Mouse (Mus musculus) urinary bladder, postnatal 36 days (tissue): ENCODE data around the gene Wnt9b.
"Not testable (repeated sequence)": the region's sequence is repeated elsewhere in the genome, so short reads cannot be mapped to it uniquely, and the experiment has no call there.

ENCODE experiments used
- DNase-seq, 2 experiments: peaks; one replicate each; pipeline ENCODE4 v3.0.0; 2022; ENCODE audit warnings: low spot score in 2 of 2, mixed read lengths in 1 of 2

The Wnt9b gene

DNA sequence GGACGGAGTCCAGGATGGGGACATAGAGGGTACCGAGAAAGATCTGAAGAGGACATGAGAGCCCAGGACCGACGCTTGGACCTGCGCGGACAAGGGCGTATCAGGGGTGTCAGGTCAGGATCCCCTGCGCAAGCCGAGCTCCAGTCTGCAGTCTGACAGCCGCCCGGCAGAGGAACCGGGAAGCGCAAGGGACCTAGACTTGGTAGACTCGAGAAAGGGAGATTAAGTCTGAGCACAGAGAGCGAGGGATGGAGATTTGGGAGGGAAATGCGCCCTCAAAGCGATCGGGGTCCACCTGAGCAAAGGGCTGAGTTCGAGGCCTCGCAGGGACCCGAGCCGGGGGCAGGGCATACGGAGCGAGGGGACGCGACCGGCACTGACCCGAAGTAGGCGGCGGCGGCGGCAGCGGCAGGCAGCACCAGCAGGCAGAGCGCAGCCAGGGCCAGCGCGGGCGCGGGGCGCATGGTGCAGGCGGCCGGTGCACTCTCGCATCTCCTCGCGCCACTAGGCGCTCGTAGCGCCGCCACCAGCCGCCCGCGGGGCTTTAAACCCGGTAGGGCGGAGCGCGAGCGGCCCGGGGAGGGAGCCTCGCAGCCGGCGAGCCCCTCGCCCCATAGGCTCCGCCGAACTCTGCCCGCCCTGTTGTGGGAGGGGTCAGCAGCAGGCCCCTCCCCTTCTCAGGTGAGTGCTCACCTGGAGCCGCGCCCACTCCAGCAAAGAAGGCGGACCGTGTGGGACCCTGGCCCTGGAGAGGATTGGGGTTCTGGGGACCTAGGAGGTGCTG, at the start of gene Wnt9b:
Gene Wnt9b, minus strand, starts transcription at position 516 of the 784 bp plus-strand sequence.
- peak; percentile 4 to 18 for DNase-seq

GRCm38 (mm10) chr11:103789951-103790350, 40.3 kb upstream of the Wnt9b start:
- no peak for DNase-seq

- no peak for DNase-seq
Measured at GRCm38 (mm10) chr11:103780152-103780551, 30.5 kb upstream of the Wnt9b start.

DNA sequence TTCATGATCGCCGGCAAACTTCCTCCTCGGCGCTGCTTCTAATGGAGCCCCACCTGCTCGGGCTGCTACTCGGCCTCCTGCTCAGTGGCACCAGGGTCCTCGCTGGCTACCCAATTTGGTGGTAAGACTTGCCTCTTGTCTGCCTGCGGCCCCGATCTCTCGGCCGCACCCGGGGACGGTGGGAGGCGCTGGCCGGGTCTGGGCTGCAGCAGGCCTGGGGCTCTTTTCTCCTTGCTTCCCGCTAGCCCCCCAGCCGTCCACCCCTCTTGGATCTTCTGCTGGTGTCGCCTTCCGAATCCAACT, 24.6 kb upstream of the Wnt9b start:
- no peak for DNase-seq

- no peak for DNase-seq
Measured at GRCm38 (mm10) chr11:103773387-103774227, 24.0 kb upstream of the Wnt9b start, which contains the start of gene Wnt3. Gene Wnt3, plus strand, starts transcription at chr11:103774150.

DNA sequence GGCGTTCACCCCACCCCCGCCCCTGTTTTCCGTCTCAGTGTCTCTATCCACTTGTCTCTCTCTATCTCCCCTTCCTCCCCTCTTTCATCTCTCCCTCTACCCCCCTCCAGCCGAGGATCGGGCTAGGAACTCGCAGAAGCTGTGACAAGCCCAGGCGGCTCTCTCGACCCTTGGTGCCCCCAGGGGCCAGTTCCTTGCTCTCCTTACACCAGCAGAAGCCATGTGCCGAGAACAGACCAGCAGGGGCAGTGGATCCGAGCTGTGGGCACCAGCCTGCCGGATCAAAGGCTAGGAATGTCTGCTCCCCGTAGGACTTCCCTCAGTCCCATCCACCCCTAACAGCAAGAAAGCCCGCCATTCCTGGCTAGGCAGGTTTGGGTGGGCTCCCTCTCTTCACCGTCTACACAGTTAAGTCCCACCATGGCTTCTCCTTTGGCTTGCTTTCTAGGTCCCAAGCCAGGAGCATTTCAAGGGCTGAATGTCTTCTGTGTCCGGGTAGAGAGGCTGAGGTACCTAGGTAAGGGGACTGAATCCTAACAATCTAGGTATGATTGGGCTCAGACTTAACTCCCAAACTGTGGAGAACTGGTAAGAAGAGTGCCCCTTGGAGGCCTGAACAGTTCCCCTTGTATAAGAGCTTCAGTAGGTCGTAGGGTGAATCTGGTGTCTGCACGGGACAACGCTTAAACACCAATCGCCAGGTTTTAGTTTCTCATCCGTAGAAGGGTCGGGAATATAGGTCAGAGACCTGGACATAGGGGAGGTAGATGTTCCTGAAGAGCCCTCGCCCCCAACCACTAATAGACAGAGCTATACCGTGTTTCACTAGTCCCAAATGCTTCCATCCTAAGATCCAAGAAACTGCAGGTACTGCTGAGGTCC, 23.1 kb upstream of the Wnt9b start:
- DNase-seq = no peak

- no peak for DNase-seq
Measured at GRCm38 (mm10) chr11:103771160-103771817, 21.7 kb upstream of the Wnt9b start.

DNA sequence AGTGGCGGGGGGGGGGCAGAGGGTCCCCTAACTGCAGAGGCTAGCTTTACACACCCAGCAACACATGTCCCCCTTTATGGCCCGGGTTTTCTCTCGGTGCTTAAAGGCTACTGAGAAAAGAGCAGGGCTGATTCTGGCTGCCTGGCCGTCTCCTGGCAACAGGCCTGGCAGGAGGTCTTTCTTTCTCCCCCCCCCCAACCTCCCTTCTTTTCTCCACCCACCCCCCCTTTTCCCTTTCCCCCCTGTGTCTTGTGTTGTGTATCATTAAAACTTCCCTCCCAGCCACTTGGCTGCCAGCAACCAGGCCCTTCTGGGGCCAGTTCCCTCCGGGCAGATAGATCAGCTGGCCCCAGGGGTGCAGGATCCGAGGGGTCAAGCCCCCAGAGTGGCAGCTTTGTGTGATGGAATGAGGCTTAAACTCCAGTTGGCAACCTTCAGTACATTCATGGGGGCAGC, 16.0 kb upstream of the Wnt9b start:
- no peak for DNase-seq

GRCm38 (mm10) chr11:103764601-103765000, 15.0 kb upstream of the Wnt9b start:
- no peak for DNase-seq

DNA sequence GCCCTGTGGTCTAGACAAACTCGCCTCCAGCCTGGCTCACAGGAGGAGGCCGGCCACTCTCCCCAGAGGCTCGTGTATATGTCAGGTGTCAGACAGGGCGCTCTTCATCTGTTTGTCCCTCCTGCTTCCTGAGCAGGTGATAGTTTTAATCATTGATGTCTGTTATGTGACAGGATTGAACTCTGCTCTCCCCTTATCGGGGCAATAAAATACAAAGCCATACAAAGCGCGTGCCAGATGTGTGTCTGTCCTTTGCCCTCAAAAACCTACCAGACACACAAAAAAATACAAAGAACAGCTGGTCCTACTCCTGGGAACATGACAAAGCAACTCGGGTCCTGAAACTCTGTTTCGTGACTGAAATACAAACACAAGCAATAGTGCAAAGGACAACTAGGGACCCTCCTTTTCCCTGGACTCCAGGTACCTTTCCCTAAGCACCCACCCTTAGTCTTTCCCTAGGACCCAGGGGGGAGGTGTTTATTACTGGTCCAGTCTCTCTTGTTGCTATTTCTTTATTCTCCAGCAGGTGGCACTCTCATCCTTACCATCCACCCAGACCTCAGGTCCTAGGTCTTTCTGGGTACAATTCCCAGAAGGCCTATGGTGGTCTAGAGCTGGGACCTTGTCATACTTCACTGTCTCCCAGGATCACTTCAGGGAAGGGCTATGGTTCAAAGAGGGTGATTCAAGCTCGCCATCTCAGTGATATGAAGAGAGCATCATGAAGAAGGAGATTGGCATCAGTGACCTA, 14.0 kb upstream of the Wnt9b start:
- DNase-seq = peak; percentile 13 to 22

- DNase-seq = not testable (repeated sequence)
Measured at GRCm38 (mm10) chr11:103760891-103761290, 11.3 kb upstream of the Wnt9b start.

- no peak for DNase-seq
Measured at GRCm38 (mm10) chr11:103760101-103760500, 10.5 kb upstream of the Wnt9b start.

- peak; percentile 35 to 68 for DNase-seq
Measured at GRCm38 (mm10) chr11:103758706-103759105, 9.1 kb upstream of the Wnt9b start.

DNA sequence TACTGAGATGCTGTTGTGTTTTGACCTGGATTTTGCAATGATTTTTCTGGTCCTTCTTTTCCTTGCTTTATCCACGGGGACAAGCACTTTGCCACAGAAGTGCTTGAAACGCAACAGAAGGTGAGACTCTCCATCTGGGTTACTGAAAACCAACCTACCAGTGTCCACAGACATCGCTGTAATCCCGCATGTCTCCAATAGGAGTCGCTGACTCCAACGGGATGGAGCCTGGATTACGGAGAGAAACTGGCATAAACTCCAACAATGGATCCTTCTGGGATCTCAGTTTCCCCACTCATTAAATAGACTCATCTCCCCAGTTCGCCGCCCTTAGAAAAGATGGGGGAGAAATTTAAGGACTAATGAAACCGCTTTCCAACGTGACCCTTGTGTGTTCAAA, 8.4 kb upstream of the Wnt9b start:
- DNase-seq = no peak

DNA sequence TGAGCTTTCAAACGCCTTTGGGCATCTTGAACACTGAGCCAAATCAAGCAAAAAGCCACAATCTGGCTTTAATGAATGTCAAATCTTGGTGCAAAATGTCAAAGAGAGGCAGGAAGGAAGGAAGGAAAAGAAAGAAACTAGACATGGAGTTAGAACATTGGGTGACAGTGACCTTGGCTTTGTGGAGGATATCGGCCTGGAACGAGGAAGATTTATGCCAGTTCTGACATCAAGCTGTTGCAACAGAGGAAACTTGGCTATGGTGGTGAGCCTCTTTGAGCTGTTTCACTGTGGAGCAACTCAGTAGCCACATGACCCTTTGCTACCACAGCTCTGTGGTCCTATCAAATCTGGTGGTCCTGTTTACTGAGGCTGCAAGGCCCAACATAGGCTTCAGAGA, 991 bp upstream of the Wnt9b start:
- DNase-seq = peak in 1 of 2 experiments; percentile 22

- DNase-seq = no peak
Measured at GRCm38 (mm10) chr11:103735046-103735781, 14.4 kb downstream of the Wnt9b start.

GRCm38 (mm10) chr11:103734411-103735045, 15.1 kb downstream of the Wnt9b start:
- DNase-seq = no peak

GRCm38 (mm10) chr11:103733961-103734360, 15.7 kb downstream of the Wnt9b start:
- DNase-seq = no peak

DNA sequence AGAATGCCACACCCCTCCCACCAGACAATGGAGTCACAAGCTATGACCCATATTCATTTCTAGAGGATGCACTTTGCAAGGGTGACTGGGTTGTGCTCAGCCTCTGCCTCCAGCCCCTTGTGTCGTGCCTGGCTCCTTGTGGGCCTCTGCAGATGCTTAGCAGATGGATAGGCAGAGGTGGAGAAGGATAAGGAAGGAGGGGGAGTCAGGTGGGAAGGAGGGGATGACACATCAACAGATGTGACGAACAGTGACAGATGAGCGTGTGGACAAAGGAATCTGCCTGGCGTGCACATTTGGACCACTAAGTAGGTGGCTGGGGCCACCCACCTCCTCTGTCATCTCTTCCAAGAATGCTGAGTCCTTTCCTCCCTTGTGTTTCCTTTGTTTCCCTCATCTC, 16.6 kb downstream of the Wnt9b start:
- DNase-seq = no peak
